Mouse (Mus musculus): ENCODE results near the gene Rbm17. TPM values are rescaled to one million over a fixed set of nuclear protein-coding genes. Genes with fewer than 3 reads are reported as not detected.

Rbm17 gene
- total and polyA plus RNA-seq, 3 experiments: 223 to 318 TPM; not detected in 1

GRCm38 (mm10) chr2:11636138-11636480 is 32.2 kb upstream of the Rbm17 start:
- Histone ChIP-seq H3K4me3 (ENCODE audit: control insufficient read depth in 1 of 2, insufficient read depth in 1 of 2, low read depth in 2 of 2, low read length in 2 of 2) (no peak overlapping the region), H3K27ac (ENCODE audit: control insufficient read depth, low read depth, low read length) (no peak overlapping the region), H3K27me3 (ENCODE audit: control insufficient read depth in 1 of 2, insufficient read depth in 2 of 2, low read length in 2 of 2) (no peaks in the 10 kb centered on the region), H3K4me1 (ENCODE audit: control insufficient read depth in 1 of 2, insufficient read depth in 2 of 2, low read length in 2 of 2) (0 out of 4 replicates have a peak, but pooled peaks cover 0 to 3% of the 10 kb centered on the region in 2 experiments), H3K9ac (ENCODE audit: control insufficient read depth, low read depth, low read length, poor library complexity, severe bottlenecking) (no peak overlapping the region), H3K36me3 (ENCODE audit: control insufficient read depth in 1 of 2, insufficient read depth in 2 of 2, low read length in 2 of 2) (no peaks in the 10 kb centered on the region), H3K9me3 (replicated peaks; ENCODE audit: insufficient read depth, low read length) (no peaks in the 10 kb centered on the region), H3K79me2 (ENCODE audit: control insufficient read depth, insufficient read depth, low read length, poor library complexity) (no peaks in the 10 kb centered on the region)
- no peak for DNase-seq (ENCODE audit: low read depth, low spot score)
- TF ChIP-seq POLR2AphosphoS2 (IDR thresholded peaks at IDR 0.05; ENCODE audit: low read length) (no peak), UBTF (IDR thresholded peaks at IDR 0.05; ENCODE audit: borderline replicate concordance, insufficient read depth, low read depth, low read length) (no peak), USF2 (IDR thresholded peaks at IDR 0.05; ENCODE audit: borderline replicate concordance in 1 of 2, insufficient read depth in 1 of 2, low read depth in 1 of 2, low read length in 2 of 2) (no peak), CHD1 (IDR thresholded peaks at IDR 0.05; ENCODE audit: low read depth, low read length) (no peak), ZMIZ1 (IDR thresholded peaks at IDR 0.05; ENCODE audit: low read depth, low read length) (no peak), ZNF384 (IDR thresholded peaks at IDR 0.05; ENCODE audit: low read depth, low read length) (no peak), TBP (IDR thresholded peaks at IDR 0.05; ENCODE audit: low read depth, low read length) (no peak), MYC (IDR thresholded peaks at IDR 0.05; ENCODE audit: low read depth, low read length) (no peak), MYB (IDR thresholded peaks at IDR 0.05; ENCODE audit: low read depth, low read length) (no peak), GATA1 (IDR thresholded peaks at IDR 0.05; ENCODE audit: low read depth, low read length) (no peak), E2F4 (IDR thresholded peaks at IDR 0.05; ENCODE audit: borderline replicate concordance, low read depth, low read length) (no peak), NRF1 (IDR thresholded peaks at IDR 0.05; ENCODE audit: insufficient read depth, low read depth, low read length, poor library complexity, severe bottlenecking) (no peak), ELF1 (IDR thresholded peaks at IDR 0.05; ENCODE audit: low read depth, low read length) (no peak), MAX (IDR thresholded peaks at IDR 0.05; ENCODE audit: low read length) (no peak)

GRCm38 (mm10) chr2:11635471-11636137 is 31.7 kb upstream of the Rbm17 start:
- Histone ChIP-seq H3K79me2 (ENCODE audit: control insufficient read depth, insufficient read depth, low read length, poor library complexity) (no peaks in the 10 kb centered on the region), H3K4me1 (ENCODE audit: control insufficient read depth in 1 of 2, insufficient read depth in 2 of 2, low read length in 2 of 2) (0 out of 4 replicates have a peak, but pooled peaks cover 0 to 3% of the 10 kb centered on the region in 2 experiments), H3K9me3 (replicated peaks; ENCODE audit: insufficient read depth, low read length) (no peaks in the 10 kb centered on the region), H3K27ac (ENCODE audit: control insufficient read depth, low read depth, low read length) (no peak overlapping the region), H3K4me3 (ENCODE audit: control insufficient read depth in 1 of 2, insufficient read depth in 1 of 2, low read depth in 2 of 2, low read length in 2 of 2) (no peak overlapping the region), H3K27me3 (ENCODE audit: control insufficient read depth in 1 of 2, insufficient read depth in 2 of 2, low read length in 2 of 2) (no peaks in the 10 kb centered on the region), H3K9ac (ENCODE audit: control insufficient read depth, low read depth, low read length, poor library complexity, severe bottlenecking) (no peak overlapping the region), H3K36me3 (ENCODE audit: control insufficient read depth in 1 of 2, insufficient read depth in 2 of 2, low read length in 2 of 2) (no peaks in the 10 kb centered on the region)
- TF ChIP-seq POLR2AphosphoS5 (IDR thresholded peaks at IDR 0.05; ENCODE audit: borderline replicate concordance, low read depth, low read length): no peak; the same call in 1 of the 2 replicates
- no peak for DNase-seq (ENCODE audit: low read depth, low spot score)

Data from MEL (cell line).